Mouse (Mus musculus) ES-E14 (cell line): ENCODE results near the gene Gh.

Experiments used
- CHD2 ChIP-seq: IDR thresholded peaks from 2 replicates; pipeline ENCODE4 v1.6.1; 2014; ENCODE audit warnings: mild to moderate bottlenecking, low read depth, low read length, inconsistent platforms
- HCFC1 ChIP-seq: IDR thresholded peaks from 2 replicates; pipeline ENCODE4 v1.6.1; 2012; ENCODE audit warnings: low read length, inconsistent platforms, borderline replicate concordance; ENCODE audit not compliant: insufficient read depth
- MAFK ChIP-seq: IDR thresholded peaks from 2 replicates; pipeline ENCODE4 v1.6.1; 2014; ENCODE audit warnings: mild to moderate bottlenecking, low read depth, low read length, inconsistent platforms; ENCODE audit not compliant: insufficient read depth
- ZC3H11A ChIP-seq: IDR thresholded peaks from 2 replicates; pipeline ENCODE4 v1.6.1; 2012; ENCODE audit warnings: low read depth, mild to moderate bottlenecking, inconsistent platforms, low read length, borderline replicate concordance

GRCm38 (mm10) chr11:106340990-106341520, 39.4 kb upstream of the Gh start:
- no peak for TF ChIP-seq HCFC1
- no peak for TF ChIP-seq CHD2
- TF ChIP-seq MAFK = no peak
- no peak for TF ChIP-seq ZC3H11A
